ENCODE assay signal across 27 mouse cellular contexts in genomic region chr5:20634822-20635221, GRCm38 (mm10).
A peak's percentile ranks its signal among the peaks of the same experiment; 100 is the strongest.
DNase-seq lines count a peak whose midpoint lies in the region; ATAC-seq and TF ChIP-seq lines count a peak whose summit lies in the region.
"Had no signal": no experiment of that assay in that cellular context is flagged by ENCODE, and none has a peak within 500 bp of the region (broad histone marks: within the 10 kb centered on the region; RNA-seq: fewer than 3 reads in every experiment).

No protein-coding gene starts in this region.

- H3K9me3 ChIP-seq in limb, embryonic 13.5 days: no peaks in the 10 kb centered on the region
- no peaks in the 10 kb centered on the region for H3K9me3 ChIP-seq in limb, embryonic 10.5 days (replicated peaks)
- no peaks in the 10 kb centered on the region for H3K9me3 ChIP-seq in forebrain, embryonic 13.5 days (replicated peaks)
- H3K9me3 ChIP-seq: embryonic facial prominence, embryonic 13.5 days; forebrain, embryonic 15.5 days; limb, embryonic 12.5 days; liver, embryonic 13.5 days; megakaryocyte, embryonic 14.5 days; neural tube, embryonic 12.5 days had no signal

- no peaks in the 10 kb centered on the region for H3K4me1 ChIP-seq in limb, embryonic 13.5 days
- H3K4me1 ChIP-seq in limb, embryonic 10.5 days: no peaks in the 10 kb centered on the region
- H3K4me1 ChIP-seq in forebrain, embryonic 13.5 days: 0 out of 2 replicates have a peak, but pooled peaks cover 10% of the 10 kb centered on the region
- H3K4me1 ChIP-seq: forebrain, embryonic 15.5 days; limb, embryonic 12.5 days; liver, embryonic 13.5 days; megakaryocyte, embryonic 14.5 days; neural tube, embryonic 12.5 days had no signal

- H3K27ac ChIP-seq in limb, embryonic 13.5 days: no peak overlapping the region
- H3K27ac ChIP-seq in limb, embryonic 10.5 days: no peak overlapping the region
- no peak overlapping the region; the same call in 1 of the 2 replicates for H3K27ac ChIP-seq in forebrain, embryonic 13.5 days
- H3K27ac ChIP-seq: embryonic facial prominence, embryonic 13.5 days; forebrain, embryonic 15.5 days; limb, embryonic 12.5 days; liver, embryonic 13.5 days; neural tube, embryonic 12.5 days had no signal

- DNase-seq in heart, adult 11 months: peak; percentile 60
- DNase-seq in heart, postnatal 10 days: no peak
- DNase-seq in limb, embryonic 10.5 days (ENCODE audit: low spot score): no peak
- DNase-seq in NIH3T3 (ENCODE audit: low read depth): peak; percentile 5
- no peak for DNase-seq in cerebellum, postnatal 36 days
- DNase-seq: adrenal gland, postnatal 36 days; cerebellum, adult 18-20 months; cerebellum, postnatal 14 days; gastrocnemius, postnatal 36 days; heart, postnatal 36 days; kidney, adult 11 months; kidney, postnatal 4 days; liver, embryonic 13.5 days; lung, embryonic 14.5 days; lung, postnatal 36 days; thymus, adult 18-20 months; thymus, postnatal 4 days had no signal

- H3K79me2 ChIP-seq in myocyte (ENCODE audit: control insufficient read depth, insufficient read depth): no peaks in the 10 kb centered on the region

- ATAC-seq in limb, embryonic 13.5 days (ENCODE audit: low FRiP score, low read depth): peak; percentile 73
- no peak for ATAC-seq in forebrain, embryonic 13.5 days
- ATAC-seq: CD4-positive, CD25-positive, alpha-beta regulatory T cell, adult 4 months; forebrain, embryonic 15.5 days; Patski had no signal

- H3K4me3 ChIP-seq in limb, embryonic 13.5 days: no peak overlapping the region
- H3K4me3 ChIP-seq in limb, embryonic 10.5 days: no peak overlapping the region
- no peak overlapping the region for H3K4me3 ChIP-seq in myocyte
- no peak overlapping the region for H3K4me3 ChIP-seq in forebrain, embryonic 13.5 days
- H3K4me3 ChIP-seq: embryonic facial prominence, embryonic 13.5 days; forebrain, embryonic 15.5 days; limb, embryonic 12.5 days; liver, embryonic 13.5 days; megakaryocyte, embryonic 14.5 days; neural tube, embryonic 12.5 days had no signal

- no peaks in the 10 kb centered on the region for H3K27me3 ChIP-seq in limb, embryonic 13.5 days
- no peaks in the 10 kb centered on the region for H3K27me3 ChIP-seq in limb, embryonic 10.5 days (ENCODE audit: low read depth, poor library complexity, severe bottlenecking)
- no peaks in the 10 kb centered on the region for H3K27me3 ChIP-seq in myocyte (ENCODE audit: control insufficient read depth, insufficient read depth, insufficient read length)
- H3K27me3 ChIP-seq in forebrain, embryonic 13.5 days: no peaks in the 10 kb centered on the region
- H3K27me3 ChIP-seq: embryonic facial prominence, embryonic 13.5 days; forebrain, embryonic 15.5 days; limb, embryonic 12.5 days; liver, embryonic 13.5 days; megakaryocyte, embryonic 14.5 days; neural tube, embryonic 12.5 days; Patski had no signal

- no peaks in the 10 kb centered on the region for H3K36me3 ChIP-seq in limb, embryonic 13.5 days
- H3K36me3 ChIP-seq in limb, embryonic 10.5 days: no peaks in the 10 kb centered on the region
- no peaks in the 10 kb centered on the region for H3K36me3 ChIP-seq in myocyte (ENCODE audit: control insufficient read depth, insufficient read depth)
- H3K36me3 ChIP-seq in forebrain, embryonic 13.5 days (ENCODE audit: poor library complexity, severe bottlenecking): no peaks in the 10 kb centered on the region
- H3K36me3 ChIP-seq: embryonic facial prominence, embryonic 13.5 days; forebrain, embryonic 15.5 days; limb, embryonic 12.5 days; liver, embryonic 13.5 days; neural tube, embryonic 12.5 days had no signal

- H3K9ac ChIP-seq in limb, embryonic 13.5 days: no peak overlapping the region
- H3K9ac ChIP-seq in forebrain, embryonic 13.5 days: no peak overlapping the region
- H3K9ac ChIP-seq: embryonic facial prominence, embryonic 13.5 days; forebrain, embryonic 15.5 days; limb, embryonic 12.5 days; liver, embryonic 13.5 days; lung, embryonic 14.5 days; neural tube, embryonic 12.5 days had no signal

- WGBS in limb, embryonic 13.5 days: 62% methylated on average over 8 of the region's 8 CpGs
- WGBS in limb, embryonic 10.5 days: 92% methylated on average over 8 of the region's 8 CpGs
- WGBS in forebrain, embryonic 13.5 days: 64% methylated on average over 8 of the region's 8 CpGs

- no peak overlapping the region for H3ac ChIP-seq in myocyte (ENCODE audit: control insufficient read depth, insufficient read length)

- no peak overlapping the region for H3K4me2 ChIP-seq in limb, embryonic 13.5 days (replicated peaks)
- peak overlapping the region; percentile 39 for H3K4me2 ChIP-seq in myocyte (ENCODE audit: low read depth)
- no peak overlapping the region for H3K4me2 ChIP-seq in forebrain, embryonic 13.5 days
- H3K4me2 ChIP-seq: embryonic facial prominence, embryonic 13.5 days; forebrain, embryonic 15.5 days; limb, embryonic 12.5 days; liver, embryonic 13.5 days; lung, embryonic 14.5 days; neural tube, embryonic 12.5 days had no signal

- intact Hi-C loops in heart, postnatal 10 days (cut with DNase I): no loop called here

- no peak for TF ChIP-seq POLR2A in myocyte (IDR thresholded peaks at IDR 0.05; ENCODE audit: insufficient read length, low read depth)

TF ChIP-seq in myocyte, 11 proteins besides CTCF, POLR2A, EP300 and RAD21:
- TF ChIP-seq TCF12 (IDR thresholded peaks at IDR 0.05; ENCODE audit: insufficient read depth, poor library complexity, severe bottlenecking): no peak
- TF ChIP-seq MYOD1 (IDR thresholded peaks at IDR 0.05; ENCODE audit: control insufficient read depth in 1 of 3, insufficient read length in 2 of 3, low read depth in 2 of 3): peak in 1 of 3 experiments; percentile 17
- no peak for TF ChIP-seq REST (IDR thresholded peaks at IDR 0.05; ENCODE audit: insufficient read depth, insufficient read length)
- TF ChIP-seq E2F4 (IDR thresholded peaks at IDR 0.05; ENCODE audit: insufficient read depth): no peak
- no peak for TF ChIP-seq CEBPB (IDR thresholded peaks at IDR 0.05; ENCODE audit: insufficient read depth, poor library complexity, severe bottlenecking)

Comparison
In these comparisons a context has a peak if more than half of its experiments do, and no peak if none do; other contexts are left out.
1. DNase-seq: peak in heart, adult 11 months (single experiment) and NIH3T3 (single experiment); none in heart, postnatal 10 days (0 of 2), limb, embryonic 10.5 days (single experiment) and cerebellum, postnatal 36 days (0 of 2).